Mouse (Mus musculus) frontal cortex, adult (tissue): ENCODE results near the gene Cpm.
"Not testable (repeated sequence)": the region's sequence is repeated elsewhere in the genome, so short reads cannot be mapped to it uniquely, and the experiment has no call there.

Experiments used
- ATAC-seq: cut with Nextera tagmentation; 2 replicates; pipeline ENCODE4 v1.9.2; 2017; ENCODE audit warnings: mild to moderate bottlenecking, moderate library complexity, mixed read lengths; ENCODE audit not compliant: low TSS enrichment

Gene Cpm

DNA sequence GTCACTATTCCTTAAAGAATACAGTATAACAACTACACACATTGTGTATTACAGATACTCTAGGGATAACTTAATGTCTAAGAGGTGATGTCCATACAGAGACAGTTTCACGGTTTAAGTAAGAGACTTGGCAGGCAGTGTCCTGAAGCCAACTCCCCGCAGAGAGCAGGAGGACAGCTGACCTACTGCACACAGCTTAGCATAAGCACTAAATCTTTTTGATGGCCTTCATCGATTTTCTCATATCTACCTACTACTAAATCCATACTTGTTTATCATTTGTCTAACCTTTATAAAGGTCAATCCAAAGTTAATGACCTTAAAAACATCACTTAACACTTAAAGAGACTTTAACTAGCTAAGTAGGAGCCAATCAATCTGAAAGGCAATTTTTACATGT is 74.2 kb downstream of the Cpm start:
- ATAC-seq: no peak

DNA sequence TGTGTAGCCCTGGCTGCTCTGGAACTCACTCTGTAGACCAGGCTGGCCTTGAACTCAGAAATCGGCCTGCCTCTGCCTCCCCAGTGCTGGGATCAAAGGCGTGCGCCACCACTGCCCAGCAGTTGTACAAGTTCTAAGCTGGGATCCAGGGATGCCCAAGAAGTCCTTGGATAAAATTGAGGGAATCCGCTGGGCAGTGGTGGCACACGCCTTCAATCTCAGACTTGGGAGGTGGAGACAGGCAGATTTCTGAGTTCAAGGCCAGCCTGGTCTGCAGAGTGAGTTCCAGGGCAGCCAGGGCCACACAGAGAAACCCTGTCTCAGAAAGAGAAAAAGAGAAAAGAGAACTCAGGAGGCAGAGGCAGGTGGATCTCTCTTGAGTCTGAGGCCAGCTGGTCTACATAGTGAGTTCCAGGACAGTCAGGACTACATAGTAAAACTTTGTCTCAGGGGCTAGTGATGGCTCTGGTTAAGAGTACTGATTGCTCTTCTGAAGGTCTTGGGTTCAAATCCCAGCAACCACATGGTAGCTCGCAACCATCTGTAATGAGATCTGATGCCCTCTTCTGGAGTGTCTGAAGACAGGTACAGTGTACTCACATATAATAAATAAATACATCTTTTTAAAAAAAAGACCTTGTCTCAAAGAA is 75.1 kb downstream of the Cpm start:
- ATAC-seq: not testable (repeated sequence)

DNA sequence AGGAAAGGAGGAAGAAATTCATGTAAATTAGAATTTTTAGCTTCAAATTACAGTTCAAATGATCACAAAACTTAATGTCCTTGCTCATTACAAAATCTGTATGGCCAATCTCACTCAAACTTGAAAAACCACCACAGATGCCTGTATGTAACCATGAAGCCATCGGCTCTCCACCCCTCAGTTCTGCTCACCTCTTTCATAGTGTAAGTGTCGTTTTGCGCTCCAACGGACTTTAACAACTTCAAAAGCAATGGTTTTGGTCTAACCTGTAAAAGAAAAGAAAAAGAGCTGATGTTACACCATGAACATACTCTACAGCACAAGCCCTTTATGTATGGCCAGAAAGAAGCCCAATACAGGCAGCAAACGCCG is 75.7 kb downstream of the Cpm start:
- ATAC-seq: no peak

DNA sequence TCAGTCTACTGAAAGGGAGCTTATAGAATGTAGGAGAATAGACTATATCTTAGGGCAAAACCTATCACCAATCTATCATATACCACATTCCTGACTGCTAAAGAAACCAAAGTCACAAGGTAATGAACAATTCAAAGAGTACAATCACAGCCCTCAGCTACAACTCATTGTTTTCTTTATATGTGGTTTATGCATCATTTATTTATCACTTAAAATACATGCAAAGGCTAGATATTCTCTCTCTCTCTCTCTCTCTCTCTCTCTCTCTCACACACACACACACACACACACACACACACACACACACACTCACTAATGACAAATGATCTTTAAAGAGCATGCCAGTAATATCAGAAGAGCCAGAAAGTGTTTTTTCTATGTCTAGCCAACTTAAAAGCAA is 76.5 kb downstream of the Cpm start:
- no peak for ATAC-seq

DNA sequence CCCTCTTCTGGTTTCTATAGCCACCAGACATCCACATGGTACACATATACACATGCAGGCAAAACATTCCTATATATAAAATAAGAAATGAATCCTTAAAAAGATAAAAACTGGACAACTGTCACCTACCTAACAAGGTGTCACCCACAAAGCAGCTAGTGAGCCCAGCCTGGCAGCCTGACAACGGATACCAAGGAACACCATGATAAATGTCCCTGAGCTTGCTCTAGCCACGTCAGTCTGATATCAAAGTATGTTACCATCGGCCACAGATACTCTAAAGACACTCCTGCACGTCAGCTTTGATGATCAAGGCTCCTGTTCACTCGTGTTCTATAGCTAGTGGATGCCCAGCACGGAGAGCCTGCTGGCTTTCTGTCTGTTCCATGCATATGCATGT is 77.1 kb downstream of the Cpm start:
- ATAC-seq: no peak

DNA sequence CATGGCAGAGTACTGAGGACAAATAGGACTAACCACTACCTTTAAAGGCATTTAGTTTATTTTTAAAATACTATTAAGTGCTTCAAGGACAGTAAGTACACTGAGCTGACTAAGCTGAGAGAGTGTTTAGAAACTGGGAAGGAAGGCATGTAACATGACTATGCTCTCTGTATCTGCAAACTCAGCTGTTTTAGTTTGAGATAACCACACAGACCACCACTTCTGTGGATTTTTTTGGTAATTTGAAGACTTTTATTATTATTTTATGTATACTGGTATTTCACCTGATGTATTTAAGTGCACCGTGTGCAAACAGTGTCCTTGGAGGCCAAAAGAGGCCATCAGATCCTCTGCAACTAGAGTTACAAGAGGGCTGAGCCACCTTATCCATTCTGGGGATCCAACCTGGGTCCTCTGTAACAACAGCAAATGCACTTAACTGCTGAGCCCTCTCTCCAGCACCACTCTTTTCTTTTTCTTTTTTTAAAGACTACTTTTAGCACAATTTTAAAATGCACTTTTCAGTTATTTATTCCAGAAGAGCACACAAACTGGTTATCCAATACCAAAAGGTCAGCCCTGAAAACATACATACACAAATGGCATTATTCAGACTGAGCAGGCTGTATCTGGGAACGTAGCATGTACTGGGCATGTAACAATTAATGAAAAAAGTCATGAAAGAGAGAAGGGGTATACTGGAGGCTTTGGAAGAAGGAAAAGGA is 78.0 kb downstream of the Cpm start:
- ATAC-seq: no peak

DNA sequence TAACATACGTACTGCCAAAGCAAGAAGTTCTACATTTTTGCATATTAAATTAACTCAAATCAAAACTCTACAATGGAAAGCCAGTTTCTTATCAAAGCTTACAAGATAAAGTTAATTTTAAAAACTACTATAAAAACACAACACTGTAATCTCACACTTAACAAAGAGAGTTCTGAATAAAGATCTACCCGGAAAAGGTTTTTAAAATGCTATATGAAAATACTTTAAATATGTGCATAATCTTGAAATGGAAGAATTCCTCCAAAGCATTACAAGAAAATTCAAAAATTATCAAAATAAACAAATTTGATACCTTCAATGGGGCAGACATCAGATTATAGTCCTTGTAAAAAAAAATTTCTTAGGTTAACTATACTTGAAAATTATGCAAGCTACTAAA is 79.1 kb downstream of the Cpm start:
- ATAC-seq: no peak

DNA sequence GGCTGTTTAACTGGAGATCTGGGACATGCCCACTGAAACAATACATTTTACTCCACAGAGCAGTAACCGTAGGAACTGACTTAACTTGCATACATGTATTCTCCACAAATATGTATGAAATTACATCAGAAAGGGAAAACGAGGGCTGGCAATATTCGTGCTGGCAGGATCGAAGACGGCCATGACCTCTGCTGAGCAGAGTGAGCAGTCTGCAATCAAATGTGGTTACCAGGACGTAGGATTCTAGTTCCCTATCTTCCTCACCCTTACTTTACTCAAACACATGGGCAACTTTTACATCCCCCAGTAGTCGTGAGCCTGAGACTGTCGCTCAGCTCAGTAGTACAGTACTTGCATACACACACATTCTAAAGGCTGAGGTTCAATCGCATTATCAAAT is 79.6 kb downstream of the Cpm start:
- no peak for ATAC-seq

DNA sequence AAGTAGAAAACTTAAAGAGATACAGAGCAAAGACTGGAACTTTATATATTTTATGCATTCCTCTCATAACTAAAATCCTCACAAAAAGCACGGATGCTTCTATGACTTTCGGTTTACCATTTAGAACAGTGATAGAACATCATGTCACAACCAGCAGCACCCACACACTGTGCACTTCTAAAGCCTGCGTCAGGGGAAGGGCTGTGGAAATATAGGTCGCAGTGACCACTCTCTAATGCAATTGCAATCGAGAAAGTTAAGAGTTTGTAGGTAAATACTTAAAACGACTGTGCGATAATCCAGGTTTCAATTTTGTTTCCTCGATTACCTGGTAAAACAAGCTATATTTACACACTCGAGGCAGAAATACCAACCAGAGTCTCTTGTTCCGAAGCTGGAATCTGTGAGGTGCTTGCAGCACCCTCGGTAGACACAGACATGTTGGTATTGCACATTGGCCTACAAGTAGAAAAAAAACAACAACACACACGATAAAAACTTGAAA is 80.1 kb downstream of the Cpm start:
- ATAC-seq: no peak

DNA sequence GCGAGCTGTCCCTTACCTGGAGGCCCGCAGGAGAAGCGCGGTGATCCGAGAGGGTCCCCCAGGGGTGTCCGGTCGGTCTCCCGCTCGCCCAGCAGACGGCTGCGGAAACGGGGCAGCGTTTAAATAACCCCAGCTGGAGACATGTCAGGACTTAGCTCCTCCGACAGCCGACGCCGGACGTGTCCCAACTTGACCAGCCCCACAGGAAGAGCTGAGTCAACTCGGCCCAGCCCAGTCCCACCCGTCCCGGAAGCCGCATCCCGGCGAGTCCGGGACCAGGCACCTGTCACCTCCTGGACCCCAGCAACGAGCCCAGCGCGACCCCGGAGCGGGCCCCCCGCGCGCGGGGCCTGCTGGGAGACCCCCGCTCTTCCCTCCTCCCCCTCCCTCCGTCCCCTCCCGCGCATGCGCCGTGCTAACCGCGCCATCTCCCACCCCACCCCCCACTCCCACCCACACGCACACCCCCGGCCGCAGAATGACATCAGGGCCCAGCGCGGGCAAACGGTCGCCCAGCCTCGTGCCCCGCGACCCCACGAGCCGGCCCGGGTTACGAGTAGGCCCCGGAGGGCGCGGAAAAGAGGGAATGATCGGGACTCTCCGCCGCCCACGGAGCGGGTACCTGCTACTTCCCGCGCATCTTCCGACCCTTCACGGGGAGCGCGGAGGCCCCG is 80.8 kb downstream of the Cpm start:
- peak; percentile 38 for ATAC-seq

DNA sequence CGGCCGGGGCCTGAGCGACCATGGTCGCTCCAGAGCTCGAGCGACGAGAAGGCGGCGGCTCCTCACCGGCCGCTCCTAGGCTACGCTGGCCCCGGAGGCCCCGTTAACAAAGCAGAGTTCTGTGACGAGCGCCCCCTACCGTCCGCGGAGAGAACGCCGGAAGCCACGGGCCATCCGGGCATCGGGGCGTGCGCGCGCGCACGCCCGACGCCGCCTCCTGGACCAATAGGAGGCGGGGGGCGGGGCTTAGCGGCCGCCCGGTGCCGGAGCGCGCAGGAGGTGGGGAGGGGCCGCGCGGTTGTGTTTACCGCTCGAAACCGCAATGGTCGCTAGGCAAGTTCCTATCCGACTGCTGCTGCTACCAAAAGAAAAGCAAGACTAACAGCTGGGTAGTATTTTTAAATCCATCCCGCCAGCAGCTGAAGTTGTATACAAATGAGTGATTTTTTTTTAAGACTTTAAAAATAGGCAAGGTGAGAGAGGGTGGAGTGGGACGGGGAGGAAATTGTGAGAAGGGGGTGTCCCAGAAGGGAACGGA is 81.4 kb downstream of the Cpm start, which contains the start of gene Mdm2:
Gene Mdm2 (minus strand): TSS at position 155 of the 538 bp plus-strand sequence.
- ATAC-seq: peak; percentile 83

DNA sequence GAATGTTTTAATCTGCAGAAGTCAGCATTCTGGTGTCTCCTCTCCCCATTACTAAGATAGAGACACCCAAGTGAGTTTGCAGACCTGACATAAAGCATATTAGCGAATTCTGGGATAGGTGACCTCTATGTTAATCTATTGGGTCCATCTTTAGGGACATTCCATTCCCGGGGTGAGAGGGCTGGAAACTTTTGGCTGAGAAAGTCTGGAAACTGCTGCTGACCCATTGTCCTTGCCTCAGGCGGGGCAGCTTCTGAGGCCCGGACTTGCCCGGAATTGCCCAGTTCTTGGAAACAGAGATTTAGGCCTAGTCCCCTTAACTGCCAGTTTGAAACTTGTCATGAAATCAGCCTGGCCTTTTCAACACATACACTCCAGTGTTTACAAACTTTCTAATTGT is 82.1 kb downstream of the Cpm start:
- ATAC-seq: no peak

DNA sequence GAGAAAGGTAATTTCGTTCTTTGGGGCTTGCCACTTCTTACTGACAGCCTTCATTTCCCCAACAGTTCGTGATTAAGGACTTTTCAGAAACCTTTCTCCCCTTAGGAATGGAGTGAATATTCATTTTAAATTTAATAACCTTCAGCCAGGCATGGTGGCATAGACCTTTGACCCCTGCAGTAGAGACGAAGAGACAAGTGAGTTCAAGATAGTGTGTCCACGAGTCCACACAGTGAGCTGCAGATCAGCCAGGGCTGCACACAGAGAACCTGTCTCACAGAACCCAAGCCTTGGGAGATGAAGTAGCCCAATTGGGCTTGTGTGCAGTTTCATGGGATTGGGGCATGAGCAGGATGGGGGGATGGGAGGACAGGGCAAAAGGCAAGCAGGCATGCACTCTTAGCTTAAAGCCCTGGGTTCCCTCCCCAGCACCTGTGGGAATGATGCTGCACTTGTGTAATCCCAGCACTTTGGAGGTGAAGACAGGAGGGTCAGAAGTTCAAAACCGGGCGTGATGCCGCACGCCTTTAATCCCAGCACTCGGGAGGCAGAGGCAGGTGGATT is 83.0 kb downstream of the Cpm start:
- no peak for ATAC-seq

DNA sequence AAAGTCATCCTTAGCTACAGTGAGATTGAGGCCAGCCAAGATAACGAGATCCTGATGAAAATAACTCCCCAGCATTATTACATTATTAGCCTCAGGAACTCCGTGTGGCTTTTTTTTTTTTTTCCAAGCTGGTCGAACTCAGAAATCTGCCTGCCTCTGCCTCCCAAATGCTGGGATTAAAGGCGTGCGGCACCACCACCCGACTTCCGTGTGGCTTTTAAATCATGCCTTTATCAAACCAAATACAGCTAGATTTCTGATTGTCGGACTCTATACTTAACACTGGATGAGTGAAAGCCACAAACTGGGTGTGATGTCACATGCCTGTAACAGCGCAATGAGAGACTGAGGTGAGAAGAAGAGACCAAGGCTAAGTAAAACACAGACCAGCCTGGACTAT is 83.6 kb downstream of the Cpm start:
- ATAC-seq: no peak

DNA sequence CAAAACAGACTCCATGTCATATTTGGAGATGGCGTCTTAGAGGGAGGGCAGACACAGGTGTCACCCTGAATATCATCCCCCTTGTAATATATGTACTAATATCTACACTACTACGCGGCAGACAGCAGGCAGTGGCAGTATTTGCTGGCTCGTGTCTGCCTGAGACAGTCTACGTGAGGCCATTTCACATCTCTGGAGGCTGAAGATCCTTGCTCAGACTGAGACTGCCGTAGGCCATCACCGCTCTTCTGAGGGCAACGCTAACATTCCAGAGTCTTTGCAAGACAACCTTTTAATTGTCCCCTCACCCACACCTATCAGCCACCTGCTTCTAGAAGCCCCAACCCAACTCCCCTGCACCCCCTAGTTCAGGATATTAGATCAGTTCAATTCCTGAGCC is 84.2 kb downstream of the Cpm start:
- ATAC-seq: no peak

DNA sequence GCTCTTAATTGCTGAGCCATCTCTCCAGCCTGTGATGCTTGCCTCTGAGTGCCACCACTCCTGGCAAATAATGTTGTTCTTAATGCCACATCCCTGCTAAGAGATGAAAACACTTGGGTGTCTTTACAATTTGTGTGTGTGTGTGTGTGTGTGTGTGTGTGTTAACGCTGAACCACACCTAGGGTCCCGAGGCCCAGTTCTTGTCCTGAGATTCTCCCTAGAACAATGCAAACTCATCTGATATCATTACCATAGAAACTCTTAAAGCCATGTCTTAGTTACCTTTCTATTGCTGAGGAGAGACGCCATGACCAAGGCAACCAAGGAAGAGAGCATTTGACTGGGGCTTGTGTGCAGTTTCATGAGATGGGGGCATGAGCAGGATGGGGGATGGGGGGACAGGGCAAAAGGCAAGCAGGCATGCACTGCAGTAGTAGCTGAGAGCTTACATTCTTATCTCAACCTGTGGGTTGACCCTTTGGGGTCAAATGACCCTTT is 84.8 kb downstream of the Cpm start:
- ATAC-seq: no peak

DNA sequence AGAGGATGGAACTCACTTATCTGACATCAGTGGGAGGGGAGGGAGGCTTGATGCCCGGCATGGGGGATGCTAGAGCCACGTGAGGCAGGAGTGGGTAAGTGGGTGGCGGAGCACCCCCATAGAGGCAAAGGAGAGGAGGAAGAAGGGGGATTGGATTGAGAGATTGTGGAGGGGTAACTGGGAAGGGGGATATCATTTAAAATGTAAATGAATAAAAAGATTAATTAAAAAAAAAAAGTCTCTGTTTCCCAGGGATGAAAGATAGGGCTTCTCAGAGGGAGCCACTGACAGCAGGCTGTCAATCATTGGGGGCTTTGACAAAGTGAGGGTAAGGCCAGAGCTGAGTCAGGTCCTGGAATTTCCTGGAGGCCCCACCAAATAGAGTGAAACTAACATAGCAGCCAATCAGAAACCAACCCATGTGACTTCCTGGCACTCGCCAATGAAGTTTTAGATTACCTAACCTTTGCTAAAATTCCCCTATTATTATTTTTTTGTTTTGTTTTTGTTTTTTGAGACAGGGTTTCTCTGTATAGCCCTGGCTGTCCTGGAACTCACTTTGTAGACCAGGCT is 85.7 kb downstream of the Cpm start:
- ATAC-seq: no peak

DNA sequence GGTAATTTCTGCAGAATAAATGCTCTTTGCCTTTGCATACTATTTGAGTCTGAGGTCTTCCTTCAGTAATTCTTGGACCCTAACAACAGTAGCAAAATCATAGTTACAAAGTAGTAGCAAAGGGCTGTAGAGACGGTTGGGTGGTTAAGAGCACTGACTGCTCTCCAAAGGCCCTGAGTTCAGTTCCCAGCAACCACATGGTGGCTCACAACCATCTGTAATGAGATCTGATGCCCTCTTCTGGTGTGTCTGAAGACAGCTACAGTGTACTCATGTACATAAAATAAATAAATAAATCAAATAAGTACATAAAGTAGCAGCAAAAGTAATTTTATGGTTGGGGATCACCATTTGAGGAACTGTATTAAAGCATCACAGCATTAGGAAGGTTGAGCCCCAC is 86.4 kb downstream of the Cpm start:
- ATAC-seq: not testable (repeated sequence)

DNA sequence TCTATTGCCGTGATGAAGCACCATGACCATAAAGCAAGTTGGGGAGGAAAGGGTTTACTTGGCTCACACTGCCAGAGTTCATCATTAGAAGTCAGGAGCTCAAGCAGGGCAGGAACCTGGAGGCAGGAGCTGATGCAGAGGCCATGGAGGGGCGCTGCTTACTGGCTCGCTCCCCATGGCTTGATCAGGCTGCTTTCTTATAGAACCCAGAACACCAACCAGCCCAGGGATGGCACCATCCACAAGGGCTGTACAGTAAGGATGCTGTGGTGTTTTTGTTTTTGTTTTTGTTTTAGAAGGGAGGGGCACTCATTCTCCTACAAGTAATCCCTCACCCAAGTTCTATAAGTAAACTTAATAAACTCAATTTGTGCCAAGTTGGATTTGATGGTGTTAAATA is 87.4 kb downstream of the Cpm start:
- no peak for ATAC-seq

DNA sequence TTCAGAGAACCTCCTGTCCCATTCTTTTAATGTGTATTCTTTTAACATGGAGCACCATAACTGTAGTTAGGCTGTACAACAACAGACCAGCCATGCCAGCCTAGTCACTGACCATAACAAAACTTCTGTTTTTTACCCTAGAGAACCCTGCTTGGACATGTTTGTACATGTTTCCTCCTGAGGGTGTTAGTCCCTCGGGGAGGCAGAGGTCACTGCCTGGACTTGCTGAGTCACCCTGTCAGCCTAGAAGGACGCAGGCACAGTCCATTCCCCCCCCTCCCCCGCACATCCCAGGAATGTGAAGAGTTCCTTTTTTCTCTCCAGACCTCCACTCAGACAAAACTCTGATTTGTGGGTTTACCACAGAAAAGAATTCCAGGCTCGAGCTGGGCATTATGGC is 88.3 kb downstream of the Cpm start:
- no peak for ATAC-seq

DNA sequence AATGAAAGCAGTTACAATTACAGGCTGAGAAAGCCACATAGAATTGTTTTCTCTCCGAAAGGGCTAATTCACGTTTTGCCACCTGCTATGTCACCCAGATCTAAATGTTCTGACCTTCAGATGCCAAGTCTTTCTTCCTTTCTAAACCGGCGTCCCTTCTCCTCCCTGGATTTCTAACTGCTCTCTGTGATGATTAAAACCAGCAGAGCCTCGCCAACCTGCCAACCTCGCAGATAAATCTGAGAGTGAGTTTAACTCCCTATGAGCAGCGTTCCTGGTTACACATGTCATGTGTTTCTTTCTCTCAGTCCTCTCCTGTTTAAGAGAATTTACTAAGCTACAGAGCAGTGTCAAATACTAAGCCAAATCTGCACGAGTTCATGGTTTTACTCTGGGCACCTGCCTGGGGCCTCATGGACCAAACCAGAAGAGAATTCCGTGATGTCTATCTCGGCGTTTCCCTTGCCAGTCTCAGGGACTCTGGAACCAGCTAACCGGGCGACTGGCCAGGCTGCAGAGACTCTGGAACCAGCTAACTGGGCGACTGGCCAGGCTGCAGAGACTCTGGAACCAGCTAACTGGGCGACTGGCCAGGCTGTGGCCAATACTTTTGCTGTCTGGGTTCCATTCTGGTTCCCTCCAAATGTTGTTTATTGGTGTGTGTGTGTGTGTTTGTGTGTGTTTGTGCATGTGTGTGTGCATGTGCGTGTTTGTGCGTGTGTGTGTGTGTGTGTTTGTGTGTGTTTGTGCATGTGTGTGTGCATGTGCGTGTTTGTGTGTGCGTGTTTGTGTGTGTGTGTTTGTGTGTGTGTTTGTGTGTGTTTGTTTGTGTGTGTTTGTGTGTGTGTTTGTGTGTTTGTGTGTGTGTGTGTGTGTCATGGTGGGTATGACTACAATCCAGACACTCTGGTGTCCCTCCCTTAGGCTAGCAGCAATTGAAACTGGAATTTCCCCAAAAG is 89.1 kb downstream of the Cpm start:
- peak; percentile 42 for ATAC-seq
